Mouse (Mus musculus) erythroblast, adult 5-6 weeks (primary cell): ENCODE measurements around the gene AI661453. TPM values are rescaled to one million over a fixed set of nuclear protein-coding genes. Genes with fewer than 3 reads are reported as not detected.
"Not testable (repeated sequence)": the region's sequence is repeated elsewhere in the genome, so short reads cannot be mapped to it uniquely, and the experiment has no call there.

ENCODE experiments used
- ATAC-seq: replicated peaks from 2 replicates; pipeline ENCODE4 v1.8.0; 2016; ENCODE audit warnings: moderate number of reproducible peaks, mild to moderate bottlenecking, moderate TSS enrichment, inconsistent platforms; ENCODE audit not compliant: poor library complexity, low FRiP score, severe bottlenecking
- total RNA-seq, 2 experiments: library from RNA; stranded (forward) in 1 of 2; stranded (reverse) in 1 of 2; fragments of 150-400 nt in 1 of 2; fragments of 200-764, 138-1000 nt in 1 of 2; gene quantifications; 2 replicates each; pipeline versions ENCODE4 v1.2.3 to v1.2.4; 2015 to 2017; ENCODE audit warnings: low replicate concordance in 2 of 2

The AI661453 gene
- total RNA-seq, 2 experiments from 2014 or later = not detected

DNA sequence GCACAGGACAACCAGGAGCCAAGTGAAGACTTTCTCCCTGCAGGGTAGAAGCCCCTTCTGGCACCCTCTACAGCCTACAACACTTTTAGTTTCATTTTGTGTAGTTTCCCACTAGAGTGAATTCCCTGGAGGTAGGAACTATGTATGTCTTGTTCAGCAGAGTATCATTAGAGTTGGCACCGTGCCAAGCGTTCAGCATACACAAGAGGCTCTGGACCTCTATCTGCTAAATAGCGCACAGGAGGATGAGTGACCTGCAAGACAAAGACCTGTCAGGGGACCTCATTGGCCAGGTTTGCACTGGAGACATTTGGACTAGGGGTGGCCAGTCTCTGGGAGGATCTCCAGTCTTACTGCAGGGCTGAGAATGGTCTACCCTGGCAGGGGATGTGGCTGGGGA lies 49.4 kb downstream of the AI661453 start:
- ATAC-seq = no peak

DNA sequence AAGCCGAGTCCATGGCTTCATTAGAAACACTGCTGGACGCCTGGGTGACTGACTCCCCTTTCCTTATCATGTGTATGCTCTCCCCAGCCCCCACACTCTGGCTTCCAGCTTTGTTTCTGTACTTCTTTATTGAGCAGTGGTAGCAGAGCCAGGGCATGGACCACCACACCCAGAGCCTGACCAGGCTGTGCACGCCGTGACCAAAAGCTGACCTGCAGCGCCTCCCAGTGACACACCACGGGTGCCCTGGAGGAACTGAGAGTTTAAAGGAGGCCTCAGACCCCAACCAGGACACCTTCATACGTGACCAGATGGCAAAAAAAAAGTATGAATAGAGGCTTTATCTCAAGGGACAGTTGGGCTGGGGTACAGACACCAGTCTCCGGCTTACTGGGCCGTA lies 54.4 kb downstream of the AI661453 start:
- no peak for ATAC-seq

DNA sequence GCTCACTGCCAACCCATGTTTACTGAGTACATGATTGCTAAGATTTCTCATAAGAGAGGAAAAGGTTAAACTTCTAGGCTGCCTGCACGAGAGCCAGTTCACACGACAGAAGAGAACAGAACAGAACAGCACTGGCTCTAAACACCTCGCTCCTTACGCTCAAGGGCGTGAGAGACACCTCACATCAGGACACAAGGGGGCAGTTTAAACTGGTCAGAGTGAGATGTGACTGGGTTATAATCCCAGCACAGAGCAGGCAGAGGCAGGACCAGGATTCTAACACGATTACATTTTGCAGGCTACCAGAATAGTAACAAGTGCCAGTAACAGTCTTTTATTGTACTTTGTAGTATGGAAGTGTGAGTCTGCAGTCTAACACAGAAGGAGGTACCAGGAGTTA lies 56.3 kb downstream of the AI661453 start:
- no peak for ATAC-seq

DNA sequence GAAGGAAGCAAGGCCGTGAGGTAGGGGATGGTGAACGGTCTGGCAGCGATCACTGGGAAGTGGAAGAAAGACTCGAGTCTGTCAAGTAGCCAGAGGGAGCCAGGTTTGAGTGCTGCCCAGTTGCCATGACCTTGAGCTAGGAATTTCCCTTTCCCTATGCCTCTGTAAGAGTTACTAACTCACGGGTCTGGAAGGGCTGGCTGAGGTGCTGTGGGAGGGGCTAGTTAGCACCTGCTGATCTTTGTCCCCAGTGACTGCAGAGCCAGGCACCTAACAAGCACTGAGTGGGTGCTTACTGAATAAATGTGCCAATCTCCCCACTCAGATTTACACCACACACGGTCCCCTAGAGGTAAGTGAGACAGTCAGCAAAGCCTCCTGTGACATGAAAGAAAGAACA lies 57.2 kb downstream of the AI661453 start:
- no peak for ATAC-seq

DNA sequence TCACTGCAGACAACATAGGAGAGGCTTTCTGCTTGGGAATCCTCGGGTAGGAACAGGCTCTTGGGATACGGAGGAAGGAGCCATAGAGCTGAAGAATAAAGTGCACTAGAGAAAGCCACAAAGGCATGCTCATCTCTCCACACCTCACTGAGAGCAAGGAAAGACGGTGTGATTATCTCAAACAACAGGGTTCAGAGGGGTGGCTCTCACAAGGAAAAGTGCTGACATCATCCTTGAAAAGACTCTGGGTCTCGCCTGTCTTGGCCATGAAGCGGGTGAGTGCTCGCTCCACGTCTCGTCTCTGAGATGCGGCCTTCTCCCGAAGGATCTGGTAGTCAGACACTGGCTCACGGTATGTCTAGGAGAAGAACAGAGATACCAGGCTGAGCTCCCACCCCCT lies 57.7 kb downstream of the AI661453 start:
- ATAC-seq = no peak

DNA sequence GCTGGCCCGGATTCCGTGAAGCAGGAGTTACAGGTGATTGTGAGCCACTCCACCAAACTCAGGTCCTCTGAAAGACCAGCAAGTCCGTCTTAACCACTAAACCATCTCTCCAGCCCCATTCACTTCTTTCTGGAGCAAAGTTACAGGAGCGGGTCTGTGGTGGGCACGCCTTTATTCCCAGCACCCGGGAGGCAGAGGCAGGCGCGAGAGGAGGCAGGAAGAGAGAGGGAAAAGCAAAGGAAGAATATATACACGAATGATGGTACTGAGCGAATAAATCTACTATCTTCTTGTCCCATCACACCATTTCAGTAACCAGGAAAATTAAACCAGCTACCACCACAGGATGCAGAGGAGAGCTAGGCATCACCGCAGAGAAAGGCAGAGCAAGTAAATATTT lies 65.1 kb downstream of the AI661453 start:
- ATAC-seq = peak; percentile 44; the same call in 1 of the 2 replicates

- peak; percentile 92 for ATAC-seq
Measured at GRCm38 (mm10) chr17:47501946-47502706, 65.7 kb downstream of the AI661453 start, which contains the start of gene Taf8. TSS of gene Taf8 (minus strand) at chr17:47502292.

DNA sequence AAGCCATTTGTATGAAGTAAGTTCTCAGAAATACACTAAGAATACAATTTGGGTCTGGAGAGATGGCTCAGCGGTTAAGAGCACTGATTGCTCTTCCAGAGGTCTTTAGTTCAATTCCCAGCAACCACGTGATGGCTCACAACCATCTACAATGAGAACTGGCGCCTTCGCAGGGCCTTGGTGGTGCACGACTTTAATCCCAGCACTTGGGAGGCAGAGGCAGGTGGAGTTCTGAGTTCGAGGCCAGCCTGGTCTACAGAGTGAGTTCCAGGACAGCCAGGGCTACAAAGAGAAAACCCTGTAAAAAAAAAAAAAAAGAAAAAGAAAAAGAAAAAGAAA lies 66.3 kb downstream of the AI661453 start:
- ATAC-seq = not testable (repeated sequence)

GRCm38 (mm10) chr17:47503689-47504088 lies 67.3 kb downstream of the AI661453 start:
- ATAC-seq = no peak

DNA sequence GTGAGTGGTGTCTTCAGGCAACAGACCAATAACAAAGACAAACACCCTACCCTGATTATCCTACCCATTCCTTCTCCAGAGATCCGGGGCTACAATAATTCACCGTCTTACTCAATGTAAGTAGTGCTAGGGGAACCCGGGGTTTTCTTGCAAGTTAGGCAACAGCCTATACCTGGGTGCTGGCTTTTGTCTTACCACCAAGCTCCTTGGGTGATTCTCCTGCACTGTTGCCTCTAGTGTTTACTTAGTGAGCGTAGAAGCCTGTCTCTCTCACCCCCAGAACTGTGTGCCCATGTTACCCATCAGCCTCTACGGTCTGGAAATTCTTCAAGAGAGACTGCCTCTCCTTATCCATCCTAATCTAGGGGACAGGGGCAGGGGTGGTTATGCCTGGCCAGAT lies 67.8 kb downstream of the AI661453 start:
- no peak for ATAC-seq

DNA sequence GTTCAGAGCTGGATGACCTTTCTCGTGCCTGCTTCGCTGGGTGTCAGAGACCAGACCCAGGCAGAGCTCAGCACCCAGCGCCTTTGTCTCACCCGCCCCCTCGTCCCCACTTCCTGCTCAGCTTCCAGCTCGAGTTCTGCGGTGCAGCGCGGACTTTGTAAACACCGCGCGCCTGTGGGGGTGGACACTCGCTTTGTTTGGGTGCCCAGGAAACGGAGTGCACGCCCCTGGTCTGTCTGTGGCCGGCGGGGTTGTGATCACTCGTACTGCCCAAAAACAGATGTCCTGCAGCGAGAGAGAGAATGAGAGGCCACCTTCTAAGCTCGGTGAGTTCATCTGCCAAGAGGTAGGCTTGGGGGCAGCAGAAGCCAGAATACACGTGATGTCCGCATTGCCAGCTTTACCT lies 68.5 kb downstream of the AI661453 start, which contains the start of gene Ccnd3:
Gene Ccnd3 (plus strand): TSS at position 111 of the 406 bp plus-strand sequence.
- no peak for ATAC-seq

- ATAC-seq = no peak
Measured at GRCm38 (mm10) chr17:47505566-47505965, 69.2 kb downstream of the AI661453 start.

DNA sequence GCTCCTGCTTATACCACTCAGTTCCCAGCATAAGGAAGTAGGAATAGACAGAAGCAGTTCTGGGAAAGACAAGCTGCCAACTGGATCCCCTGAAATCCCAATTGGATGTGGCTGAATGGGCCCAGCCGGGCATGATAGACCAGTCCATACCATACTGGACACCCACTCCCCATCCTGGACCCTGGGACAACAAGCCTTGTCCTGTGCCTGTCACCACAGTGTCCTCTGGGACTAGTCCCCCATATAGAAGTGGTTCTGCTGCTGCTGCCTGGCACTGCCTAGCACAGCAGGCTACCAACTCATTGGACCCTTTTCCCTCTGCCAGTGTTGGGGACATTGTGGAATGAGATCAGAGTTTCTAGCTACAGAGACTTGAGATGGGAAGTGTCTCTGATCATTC lies 69.6 kb downstream of the AI661453 start:
- no peak for ATAC-seq

DNA sequence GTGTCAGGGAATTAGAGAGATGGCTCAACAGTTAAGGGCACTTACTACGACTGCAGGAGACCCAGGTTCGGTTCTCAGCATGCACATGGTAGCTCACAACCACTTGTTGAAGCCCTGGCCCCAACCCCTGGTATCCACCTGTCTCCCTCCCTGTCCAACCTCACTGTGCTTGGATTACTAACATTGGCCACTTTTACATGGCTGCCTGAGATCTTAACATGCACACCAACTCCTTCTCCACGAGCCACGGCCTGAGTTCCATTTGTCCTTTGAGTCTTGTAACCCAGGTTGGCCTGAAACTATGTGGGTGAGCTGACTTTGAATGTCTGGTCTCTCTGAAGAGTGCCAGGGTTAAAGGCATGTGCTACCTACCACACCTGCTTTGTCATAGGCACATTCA lies 70.3 kb downstream of the AI661453 start:
- no peak for ATAC-seq

DNA sequence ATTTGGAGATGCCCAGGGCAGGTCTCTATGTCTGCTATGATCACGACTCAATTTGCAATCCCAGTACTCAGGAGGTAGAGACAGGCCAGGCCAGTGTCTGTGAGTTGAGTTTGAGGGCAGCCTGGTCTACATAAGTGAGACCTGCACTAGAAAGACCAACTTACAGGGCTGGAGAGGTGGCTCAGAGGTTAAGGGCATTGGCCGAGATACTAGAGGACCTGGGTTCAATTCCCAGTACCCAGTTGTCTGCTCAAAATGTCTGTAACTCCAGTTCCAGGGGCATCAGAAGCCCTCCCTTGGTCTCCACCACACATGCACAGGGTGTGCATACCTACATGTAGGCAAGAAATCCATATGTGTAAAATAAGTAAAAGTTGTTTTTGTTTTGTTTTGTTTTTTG lies 71.1 kb downstream of the AI661453 start:
- ATAC-seq = no peak

- peak; percentile 60 for ATAC-seq
Measured at GRCm38 (mm10) chr17:47508012-47508608, 71.7 kb downstream of the AI661453 start.

DNA sequence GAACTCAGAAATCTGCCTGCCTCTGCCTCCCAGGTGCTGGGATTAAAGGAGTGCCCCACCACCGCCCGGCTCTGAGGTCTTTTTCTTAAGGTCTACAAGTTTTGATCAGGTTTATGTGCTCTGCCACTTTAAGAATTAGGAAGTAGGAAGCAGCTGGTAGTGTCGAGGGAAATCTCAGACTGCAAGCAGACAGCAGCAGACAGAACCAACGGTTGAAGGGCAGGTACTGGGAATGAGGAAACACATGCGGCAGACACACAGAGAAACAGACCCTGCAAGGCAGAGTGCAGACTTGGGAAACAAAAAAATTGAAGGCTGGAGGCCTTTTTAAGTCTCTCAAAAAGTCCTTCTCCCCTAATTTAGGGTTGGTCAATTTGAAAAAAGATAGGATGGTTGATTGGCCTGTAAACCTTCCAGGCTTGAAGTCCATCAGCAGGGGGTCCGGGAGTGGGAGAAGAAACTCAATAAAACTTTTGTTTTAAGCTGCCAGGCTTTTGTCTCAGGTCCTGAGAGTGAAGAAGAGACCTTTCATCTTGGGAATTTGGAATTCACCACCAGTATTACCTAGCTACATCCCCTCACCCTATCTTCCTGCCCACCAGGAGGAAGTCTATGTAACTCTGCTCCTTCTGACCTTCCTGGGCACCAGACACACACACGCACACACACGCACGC lies 72.8 kb downstream of the AI661453 start:
- no peak for ATAC-seq

DNA sequence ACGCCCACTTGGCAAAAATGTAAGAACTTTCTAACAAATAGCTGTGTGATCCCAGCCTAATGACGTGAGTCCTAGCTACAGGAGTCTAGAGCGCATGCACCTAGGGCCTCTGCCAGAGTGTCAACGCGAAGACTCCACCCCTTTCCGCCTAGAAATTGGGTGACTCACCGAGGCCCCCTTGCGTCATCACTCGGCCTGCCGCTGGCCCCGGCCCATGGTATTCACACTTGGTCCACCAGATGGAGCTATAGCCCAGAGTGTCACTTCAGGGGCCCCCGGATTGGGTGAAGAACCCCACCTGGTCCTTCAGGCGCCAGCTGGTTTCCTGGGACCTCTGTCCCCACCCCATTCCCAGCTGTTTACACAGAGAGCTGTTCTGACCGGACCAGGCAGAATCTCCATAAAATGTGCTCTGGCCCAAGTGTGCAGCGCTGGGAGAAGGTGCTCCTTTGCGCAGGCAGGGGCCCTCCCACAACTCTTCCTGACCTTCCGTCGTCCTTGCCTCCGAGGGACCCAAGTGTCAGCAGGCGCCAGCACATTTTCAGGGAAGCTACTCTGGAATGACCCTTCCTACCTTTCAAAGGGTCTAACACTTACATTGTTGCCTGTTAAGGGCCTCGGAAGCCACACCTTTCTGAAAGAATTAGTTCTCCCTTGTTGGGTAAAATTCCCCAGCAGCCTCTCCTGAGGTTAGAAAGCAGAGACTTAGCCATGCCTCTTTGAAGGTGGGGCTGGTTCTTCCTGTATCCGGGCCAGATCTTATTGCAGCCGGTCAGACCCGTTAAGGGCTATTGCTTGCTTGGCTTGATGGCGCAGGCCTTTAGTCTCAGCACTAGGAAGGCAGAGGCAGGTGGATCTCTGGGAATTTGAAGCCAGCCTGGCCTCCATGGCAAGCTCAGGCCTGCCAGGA lies 75.0 kb downstream of the AI661453 start:
- peak; percentile 88 for ATAC-seq

GRCm38 (mm10) chr17:47512956-47513775 lies 76.8 kb downstream of the AI661453 start:
- ATAC-seq = no peak
